Mouse (Mus musculus) heart, postnatal 0 days (tissue): ENCODE data around the gene Chtf18. TPM values are rescaled to one million over a fixed set of nuclear protein-coding genes. Genes with fewer than 3 reads are reported as not detected.

Source experiments
- ATAC-seq: fragments of 200-750 bp; cut with Nextera tagmentation; 2 replicates; pipeline ENCODE4 v1.8.0; 2017; ENCODE audit warnings: low read depth, moderate number of reproducible peaks, moderate library complexity; ENCODE audit not compliant: insufficient read depth
- DNase-seq: peaks from one replicate; pipeline ENCODE4 v3.0.0-alpha.2; 2016; ENCODE audit warnings: low spot score
- H3K27ac ChIP-seq: fragments of 300-500 bp; sonication (generic); 2 replicates; pipeline ENCODE4 v1.5.1; 2014; ENCODE audit warnings: low read depth, mild to moderate bottlenecking
- H3K27me3 ChIP-seq: fragments of 300-500 bp; sonication (generic); 2 replicates; pipeline ENCODE4 v1.6.1; 2014; ENCODE audit warnings: low read length, mixed read lengths; ENCODE audit not compliant: control insufficient read depth, insufficient read depth
- H3K36me3 ChIP-seq: fragments of 300-500 bp; sonication (generic); replicated peaks from 2 replicates; pipeline ENCODE4 v1.6.1; 2014; ENCODE audit warnings: low read length, mixed read lengths; ENCODE audit not compliant: control insufficient read depth, insufficient read depth
- H3K4me1 ChIP-seq: fragments of 300-500 bp; sonication (generic); 2 replicates; pipeline ENCODE4 v1.6.1; 2014; ENCODE audit warnings: antibody characterized with exemption; ENCODE audit not compliant: control insufficient read depth, insufficient read depth
- H3K4me2 ChIP-seq: fragments of 300-500 bp; sonication (generic); 2 replicates; pipeline ENCODE4 v1.6.1; 2014; ENCODE audit warnings: low read depth, mild to moderate bottlenecking, low read length, moderate library complexity
- H3K4me3 ChIP-seq: fragments of 300-500 bp; sonication (generic); 2 replicates; pipeline ENCODE4 v1.5.1; 2014; ENCODE audit warnings: low read depth, low read length
- H3K9ac ChIP-seq: fragments of 300-500 bp; sonication (generic); replicated peaks from 2 replicates; pipeline ENCODE4 v1.6.1; 2014; ENCODE audit warnings: low read depth, low read length, mixed read lengths
- H3K9me3 ChIP-seq: fragments of 300-500 bp; sonication (generic); replicated peaks from 2 replicates; pipeline ENCODE4 v1.6.1; 2016; ENCODE audit warnings: low read length; ENCODE audit not compliant: control insufficient read depth
- CTCF ChIP-seq: IDR thresholded peaks from 2 replicates; pipeline ENCODE4 v1.5.1; 2016; ENCODE audit warnings: antibody characterized with exemption, control low read depth, low read depth
- EP300 ChIP-seq: IDR thresholded peaks from 2 replicates; pipeline ENCODE4 v1.6.1; 2016; ENCODE audit warnings: antibody characterized with exemption, low read depth
- WGBS: fragments of 180-500 bp; shearing (Covaris S2); extraction: QIAGEN DNeasy Blood & Tissue Kit; methylation state at CpG from one replicate; pipeline ENCODE4 v1.1.7; 2014; 5-methylcytosine and 5-hydroxymethylcytosine counted together
- polyA plus RNA-seq: library from polyadenylated mRNA; unstranded; fragments of >200 nt; fragmentation: Nextera tagmentation; extraction: Ambion mirVana; gene quantifications from 2 replicates; pipeline ENCODE4 v1.2.1, GENCODE M21; 2015
- total RNA-seq: library from RNA; depleted of rRNA; stranded (reverse); fragments of >200 nt; gene quantifications from 2 replicates; pipeline ENCODE4 v1.2.3, GENCODE M21; 2014; ENCODE audit warnings: low replicate concordance

The Chtf18 gene
- total and polyA plus RNA-seq, 2 experiments from 2014 or later: 3.9 to 9.1 TPM

- WGBS: 84% methylated on average over 2 of the region's 2 CpGs
- Histone ChIP-seq H3K9ac (no peak overlapping the region), H3K27me3 (no peaks in the 10 kb centered on the region), H3K36me3 (no peaks in the 10 kb centered on the region), H3K4me2 (no peak overlapping the region), H3K4me1 (no peaks in the 10 kb centered on the region), H3K9me3 (peaks cover 4% of the 10 kb centered on the region), H3K4me3 (no peak overlapping the region), H3K27ac (no peak overlapping the region)
- no peak for ATAC-seq
- DNase-seq: no peak
- TF ChIP-seq EP300 (no peak), CTCF (no peak)
Measured at GRCm38 (mm10) chr17:25709994-25710393, 17.2 kb downstream of the Chtf18 start.

GRCm38 (mm10) chr17:25700863-25701496 is 26.2 kb downstream of the Chtf18 start:
- Histone ChIP-seq H3K4me3 (no peak overlapping the region), H3K9me3 (no peaks in the 10 kb centered on the region), H3K4me1 (no peaks in the 10 kb centered on the region), H3K27me3 (no peaks in the 10 kb centered on the region), H3K27ac (no peak overlapping the region), H3K4me2 (no peak overlapping the region), H3K36me3 (no peaks in the 10 kb centered on the region), H3K9ac (no peak overlapping the region)
- no peak for DNase-seq
- no peak for TF ChIP-seq EP300
- TF ChIP-seq CTCF: peak; percentile 19; the same call in 1 of the 2 replicates
- no peak for ATAC-seq
- WGBS: 56% methylated on average over 9 of the region's 9 CpGs

GRCm38 (mm10) chr17:25698446-25698845 is 28.8 kb downstream of the Chtf18 start:
- Histone ChIP-seq H3K4me1 (no peaks in the 10 kb centered on the region), H3K4me2 (no peak overlapping the region), H3K36me3 (no peaks in the 10 kb centered on the region), H3K27me3 (no peaks in the 10 kb centered on the region), H3K9ac (no peak overlapping the region), H3K4me3 (no peak overlapping the region), H3K27ac (no peak overlapping the region), H3K9me3 (no peaks in the 10 kb centered on the region)
- TF ChIP-seq CTCF (peak; percentile 82), EP300 (no peak)
- no peak for ATAC-seq
- WGBS: 14% methylated on average over 7 of the region's 7 CpGs
- DNase-seq: peak; percentile 72

GRCm38 (mm10) chr17:25696263-25696662 is 31.0 kb downstream of the Chtf18 start:
- Histone ChIP-seq H3K4me3 (no peak overlapping the region), H3K4me2 (no peak overlapping the region), H3K4me1 (no peaks in the 10 kb centered on the region), H3K27ac (no peak overlapping the region), H3K9me3 (no peaks in the 10 kb centered on the region), H3K9ac (no peak overlapping the region), H3K36me3 (no peaks in the 10 kb centered on the region), H3K27me3 (no peaks in the 10 kb centered on the region)
- ATAC-seq (no peak), DNase-seq (no peak)
- TF ChIP-seq CTCF (no peak), EP300 (no peak)
- 19% methylated on average over 1 of the region's 1 CpGs for WGBS

- DNase-seq (no peak), ATAC-seq (no peak)
- Histone ChIP-seq H3K9ac (no peak overlapping the region), H3K9me3 (no peaks in the 10 kb centered on the region), H3K4me1 (no peaks in the 10 kb centered on the region), H3K36me3 (no peaks in the 10 kb centered on the region), H3K4me3 (no peak overlapping the region), H3K27me3 (peaks cover 13% of the 10 kb centered on the region; the same call in 1 of the 2 replicates), H3K4me2 (no peak overlapping the region), H3K27ac (no peak overlapping the region)
- 64% methylated on average over 4 of the region's 4 CpGs for WGBS
- TF ChIP-seq EP300 (no peak), CTCF (no peak)
Measured at GRCm38 (mm10) chr17:25688922-25689321, 38.3 kb downstream of the Chtf18 start.

- Histone ChIP-seq H3K9me3 (no peaks in the 10 kb centered on the region), H3K27me3 (peaks cover 13% of the 10 kb centered on the region; the same call in 1 of the 2 replicates), H3K4me1 (no peaks in the 10 kb centered on the region), H3K9ac (no peak overlapping the region), H3K4me3 (no peak overlapping the region), H3K27ac (no peak overlapping the region), H3K4me2 (no peak overlapping the region), H3K36me3 (no peaks in the 10 kb centered on the region)
- TF ChIP-seq CTCF (peak; percentile 13; the same call in 1 of the 2 replicates), EP300 (no peak)
- 40% methylated on average over 7 of the region's 7 CpGs for WGBS
- ATAC-seq: no peak
- DNase-seq: no peak
Measured at GRCm38 (mm10) chr17:25686323-25686722, 40.9 kb downstream of the Chtf18 start.
